Mouse (Mus musculus): ENCODE data around the gene Carmil1. TPM values are rescaled to one million over a fixed set of nuclear protein-coding genes. Genes with fewer than 3 reads are reported as not detected.

Gene Carmil1
- total RNA-seq (2023): 1 to 10 TPM; 2.3 to 7.5 TPM

GRCm38 (mm10) chr13:24280439-24281431, at the start of gene Carmil1:
Gene Carmil1 (minus strand): TSS chr13:24280795.

GRCm38 (mm10) chr13:24327201-24327600, 46.6 kb upstream of the Carmil1 start, which contains the start of gene Cmah:
Gene Cmah (plus strand): TSS chr13:24327404.

GRCm38 (mm10) chr13:23990928-23991327, 289.7 kb downstream of the Carmil1 start, which contains the start of gene Scgn:
Gene Scgn (minus strand): TSS chr13:23991214.

Other genes with a start within 250 kb of the Carmil1 start
- 100 to 1,000 TPM; 214 to 227 TPM for gene Cmah, start 46.6 kb upstream of the Carmil1 start, total RNA-seq (2023)

All from T-cell, adult 66 days (primary cell).